Mouse (Mus musculus): ENCODE measurements around the gene Kcnh8. TPM values are rescaled to one million over a fixed set of nuclear protein-coding genes. Genes with fewer than 3 reads are reported as not detected.

Gene Kcnh8
- polyA plus RNA-seq, 1 experiment from 2014 or later = 4.8 TPM

DNA sequence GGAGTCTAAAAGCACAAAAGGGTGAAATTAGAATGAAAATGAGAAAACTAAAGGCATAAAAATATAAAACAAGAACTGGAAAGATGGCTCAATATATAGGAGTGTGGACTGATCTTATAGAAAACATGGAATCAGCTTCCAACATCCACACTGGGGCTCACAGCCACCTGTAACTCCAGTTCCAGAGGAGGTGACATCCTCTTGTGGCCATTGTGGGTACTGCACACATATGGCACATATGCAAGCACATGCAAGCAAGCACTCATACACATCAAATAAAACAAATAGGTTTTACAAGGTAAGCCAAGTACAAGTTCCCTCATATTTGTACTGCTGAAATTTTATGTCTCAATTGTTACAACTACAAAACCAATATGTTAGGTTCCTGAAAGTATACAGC, 46.7 kb downstream of the Kcnh8 start:
- Histone ChIP-seq H3K9ac (no peak overlapping the region), H3K4me3 (no peak overlapping the region), H3K36me3 (no peaks in the 10 kb centered on the region), H3K4me2 (no peak overlapping the region), H3K4me1 (replicated peaks) (no peaks in the 10 kb centered on the region), H3K27ac (replicated peaks) (no peak overlapping the region), H3K9me3 (no peaks in the 10 kb centered on the region), H3K27me3 (no peaks in the 10 kb centered on the region)
- ATAC-seq (ENCODE audit: low FRiP score, low read depth) = no peak

- no peak for ATAC-seq (ENCODE audit: low FRiP score, low read depth)
Observed at GRCm38 (mm10) chr17:52691988-52692387, 89.5 kb downstream of the Kcnh8 start.

DNA sequence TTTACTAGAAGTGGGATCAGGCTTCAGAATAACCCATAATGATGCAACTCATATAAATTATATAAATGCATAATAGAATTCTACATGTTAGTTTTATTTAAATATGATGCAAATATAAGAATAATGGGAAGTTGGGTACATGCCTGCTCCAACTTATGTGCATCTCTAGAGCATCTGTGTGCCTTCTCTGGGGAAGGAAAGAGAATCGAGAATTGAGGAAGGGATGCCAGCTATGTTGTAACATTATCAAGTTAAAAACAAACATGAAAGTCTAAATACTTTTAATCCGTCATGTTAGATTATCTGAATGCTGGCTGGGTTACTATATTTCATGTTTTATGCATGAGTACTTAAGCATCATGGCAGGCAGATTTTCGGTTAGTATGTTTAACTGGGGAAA, 99.4 kb downstream of the Kcnh8 start:
- Histone ChIP-seq H3K36me3 (no peaks in the 10 kb centered on the region), H3K27ac (replicated peaks) (no peak overlapping the region), H3K4me3 (no peak overlapping the region), H3K9me3 (no peaks in the 10 kb centered on the region), H3K9ac (no peak overlapping the region), H3K4me2 (no peak overlapping the region), H3K4me1 (replicated peaks) (no peaks in the 10 kb centered on the region), H3K27me3 (no peaks in the 10 kb centered on the region)
- ATAC-seq (ENCODE audit: low FRiP score, low read depth) = no peak
- WGBS = 74% methylated on average over 3 of the region's 3 CpGs

More at GRCm38 (mm10) chr17:52691988-52692387, 89.5 kb downstream of the Kcnh8 start:
- H3K9ac ChIP-seq = no peak overlapping the region
- no peak overlapping the region for H3K4me2 ChIP-seq
- no peak overlapping the region for H3K27ac ChIP-seq (replicated peaks)
- no peaks in the 10 kb centered on the region for H3K4me1 ChIP-seq (replicated peaks)
- H3K36me3 ChIP-seq = no peaks in the 10 kb centered on the region
- no peaks in the 10 kb centered on the region for H3K27me3 ChIP-seq
- H3K9me3 ChIP-seq = no peaks in the 10 kb centered on the region
- no peak overlapping the region for H3K4me3 ChIP-seq

DNA sequence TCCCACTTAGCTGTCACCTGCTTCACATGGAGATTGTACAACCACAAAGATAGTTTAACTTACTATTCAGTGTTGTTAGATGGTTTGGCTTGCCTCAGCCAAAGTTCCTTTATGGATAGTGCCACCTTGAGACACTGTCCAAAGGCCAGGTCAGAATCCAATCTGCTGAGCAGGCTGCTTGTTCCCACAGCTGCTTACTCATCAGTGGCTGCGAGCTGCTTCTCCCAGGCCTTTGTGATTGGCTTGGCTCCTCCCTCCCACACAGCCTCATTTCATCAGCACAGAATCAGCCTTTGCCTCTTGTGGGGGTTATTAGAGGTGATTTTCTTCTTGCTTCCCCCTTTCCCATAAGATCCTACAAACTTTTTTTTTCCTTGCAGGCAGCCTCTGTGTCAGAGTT, 109.8 kb downstream of the Kcnh8 start:
- WGBS = 15% methylated on average over 1 of the region's 1 CpGs
- Histone ChIP-seq H3K9ac (no peak overlapping the region), H3K9me3 (no peaks in the 10 kb centered on the region), H3K36me3 (no peaks in the 10 kb centered on the region), H3K4me1 (replicated peaks) (no peaks in the 10 kb centered on the region), H3K4me2 (no peak overlapping the region), H3K27me3 (no peaks in the 10 kb centered on the region), H3K27ac (replicated peaks) (no peak overlapping the region), H3K4me3 (no peak overlapping the region)
- no peak for ATAC-seq (ENCODE audit: low FRiP score, low read depth)

DNA sequence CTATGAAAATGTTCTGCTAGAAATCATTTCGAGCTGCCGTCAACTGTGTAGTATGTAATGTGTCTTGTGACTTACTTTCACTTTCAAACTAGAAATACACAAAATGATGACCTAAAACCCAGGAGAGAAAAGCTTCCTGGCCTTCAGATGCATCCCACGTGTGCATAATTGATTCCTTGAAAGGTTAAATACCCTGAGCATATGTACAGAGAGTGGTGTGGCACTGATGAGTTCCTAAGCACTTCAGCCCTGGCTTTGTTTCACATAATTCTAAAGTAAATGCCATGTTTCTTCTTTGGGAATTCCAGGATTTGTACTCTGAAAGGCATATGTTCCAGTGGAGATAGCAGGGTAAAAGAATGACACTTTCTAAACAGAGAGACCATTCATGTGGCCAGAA, 119.7 kb downstream of the Kcnh8 start:
- H3K9ac ChIP-seq = no peak overlapping the region
- H3K27ac ChIP-seq (replicated peaks) = no peak overlapping the region
- no peak overlapping the region for H3K4me3 ChIP-seq
- H3K4me1 ChIP-seq (replicated peaks) = no peaks in the 10 kb centered on the region
- H3K9me3 ChIP-seq = no peaks in the 10 kb centered on the region
- no peaks in the 10 kb centered on the region for H3K27me3 ChIP-seq
- 75% methylated on average over 3 of the region's 3 CpGs for WGBS
- no peak overlapping the region for H3K4me2 ChIP-seq
- no peaks in the 10 kb centered on the region for H3K36me3 ChIP-seq
- ATAC-seq (ENCODE audit: low FRiP score, low read depth) = no peak

GRCm38 (mm10) chr17:52728806-52729205, 126.3 kb downstream of the Kcnh8 start:
- Histone ChIP-seq H3K9me3 (no peaks in the 10 kb centered on the region), H3K27ac (replicated peaks) (no peak overlapping the region), H3K4me3 (no peak overlapping the region), H3K36me3 (no peaks in the 10 kb centered on the region), H3K4me1 (replicated peaks) (no peaks in the 10 kb centered on the region), H3K27me3 (no peaks in the 10 kb centered on the region), H3K4me2 (no peak overlapping the region), H3K9ac (no peak overlapping the region)
- whole genome bisulfite sequencing = 68% methylated on average over 2 of the region's 2 CpGs
- ATAC-seq (ENCODE audit: low FRiP score, low read depth) = no peak

DNA sequence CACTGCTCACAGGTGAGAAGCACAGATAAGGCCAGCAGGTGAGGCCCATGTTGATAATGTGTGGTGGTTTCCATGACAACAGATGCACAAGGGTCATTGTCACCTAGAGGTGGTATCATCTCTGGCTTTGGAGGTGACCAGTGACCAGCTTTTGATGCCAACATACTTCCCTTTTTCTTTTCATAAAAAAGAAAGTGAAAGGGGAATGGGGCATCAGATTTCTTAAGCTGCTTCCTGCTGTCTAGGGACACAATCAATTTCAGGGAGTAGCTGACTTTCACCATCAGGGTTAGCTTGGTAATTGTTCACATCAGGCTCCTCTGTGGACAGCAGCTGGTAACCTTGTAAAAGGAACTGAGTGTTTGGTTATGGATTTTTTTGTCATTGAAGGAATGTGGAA, 135.9 kb downstream of the Kcnh8 start:
- H3K9ac ChIP-seq = no peak overlapping the region

DNA sequence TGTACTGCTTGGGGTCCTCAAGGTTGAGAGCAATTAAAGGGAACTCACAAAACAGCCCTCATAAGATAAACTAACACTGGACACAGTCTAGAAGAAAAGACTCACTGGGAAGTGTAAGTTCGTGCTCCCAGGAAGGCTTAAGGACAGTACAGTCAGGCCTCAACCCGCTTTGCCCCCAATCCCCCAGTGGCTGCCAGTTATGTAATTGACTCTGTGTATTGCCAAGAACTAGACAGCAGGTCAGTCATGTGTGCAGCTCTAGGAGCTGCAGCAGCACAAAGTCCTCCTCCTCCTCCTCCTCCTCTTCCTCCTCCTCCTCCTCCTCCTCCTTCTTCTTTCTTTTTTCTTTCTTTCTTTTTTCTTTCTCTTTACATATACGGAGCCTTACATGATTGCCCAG, 185.6 kb downstream of the Kcnh8 start:
- Histone ChIP-seq H3K4me2 (no peak overlapping the region), H3K9ac (no peak overlapping the region), H3K9me3 (no peaks in the 10 kb centered on the region), H3K4me1 (replicated peaks) (no peaks in the 10 kb centered on the region), H3K27ac (replicated peaks) (no peak overlapping the region), H3K4me3 (no peak overlapping the region), H3K36me3 (no peaks in the 10 kb centered on the region), H3K27me3 (no peaks in the 10 kb centered on the region)
- WGBS = 73% methylated on average over 3 of the region's 3 CpGs
- ATAC-seq (ENCODE audit: low FRiP score, low read depth) = no peak

More for the DNA sequence above, 135.9 kb downstream of the Kcnh8 start:
- no peak overlapping the region for H3K4me3 ChIP-seq
- no peaks in the 10 kb centered on the region for H3K36me3 ChIP-seq
- no peak overlapping the region for H3K4me2 ChIP-seq
- ATAC-seq (ENCODE audit: low FRiP score, low read depth) = no peak
- H3K9me3 ChIP-seq = no peaks in the 10 kb centered on the region
- no peak overlapping the region for H3K27ac ChIP-seq (replicated peaks)
- H3K4me1 ChIP-seq (replicated peaks) = no peaks in the 10 kb centered on the region
- no peaks in the 10 kb centered on the region for H3K27me3 ChIP-seq

DNA sequence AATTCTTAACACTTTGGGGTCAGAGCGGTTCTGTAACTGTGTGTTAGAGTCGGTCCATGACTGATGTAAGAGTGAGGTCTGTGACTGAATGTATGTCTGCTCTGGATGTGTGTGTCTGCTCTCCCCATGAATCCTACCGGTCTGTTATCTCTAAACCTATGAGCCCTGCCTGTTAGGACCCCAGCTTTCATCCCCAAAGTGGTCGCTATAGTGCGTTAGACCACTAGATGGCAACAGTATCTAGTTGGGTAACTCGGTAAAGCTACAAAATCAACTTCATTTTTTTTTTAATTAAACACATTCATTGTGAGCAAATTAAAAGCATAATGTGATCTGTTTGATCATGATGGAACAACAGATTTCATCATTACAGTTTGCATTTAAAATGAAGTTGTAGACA, 202.0 kb downstream of the Kcnh8 start:
- no peak overlapping the region for H3K4me2 ChIP-seq
- no peak overlapping the region for H3K9ac ChIP-seq
- no peaks in the 10 kb centered on the region for H3K9me3 ChIP-seq
- H3K27me3 ChIP-seq = no peaks in the 10 kb centered on the region
- no peaks in the 10 kb centered on the region for H3K36me3 ChIP-seq
- H3K4me3 ChIP-seq = no peak overlapping the region
- no peak for ATAC-seq (ENCODE audit: low FRiP score, low read depth)
- H3K27ac ChIP-seq (replicated peaks) = no peak overlapping the region
- H3K4me1 ChIP-seq (replicated peaks) = no peaks in the 10 kb centered on the region
- 64% methylated on average over 6 of the region's 6 CpGs for WGBS

GRCm38 (mm10) chr17:52810773-52811172, 208.3 kb downstream of the Kcnh8 start:
- Histone ChIP-seq H3K9ac (no peak overlapping the region), H3K4me1 (replicated peaks) (no peaks in the 10 kb centered on the region), H3K27ac (replicated peaks) (no peak overlapping the region), H3K4me2 (no peak overlapping the region), H3K36me3 (no peaks in the 10 kb centered on the region), H3K27me3 (no peaks in the 10 kb centered on the region), H3K4me3 (no peak overlapping the region), H3K9me3 (no peaks in the 10 kb centered on the region)
- WGBS = 47% methylated on average over 1 of the region's 1 CpGs
- no peak for ATAC-seq (ENCODE audit: low FRiP score, low read depth)

GRCm38 (mm10) chr17:52819007-52819406, 216.5 kb downstream of the Kcnh8 start:
- Histone ChIP-seq H3K36me3 (no peaks in the 10 kb centered on the region), H3K9ac (no peak overlapping the region), H3K4me1 (replicated peaks) (no peaks in the 10 kb centered on the region), H3K9me3 (no peaks in the 10 kb centered on the region), H3K4me3 (no peak overlapping the region), H3K4me2 (no peak overlapping the region), H3K27ac (replicated peaks) (no peak overlapping the region), H3K27me3 (no peaks in the 10 kb centered on the region)
- no peak for ATAC-seq (ENCODE audit: low FRiP score, low read depth)
- WGBS = 78% methylated on average over 1 of the region's 1 CpGs

DNA sequence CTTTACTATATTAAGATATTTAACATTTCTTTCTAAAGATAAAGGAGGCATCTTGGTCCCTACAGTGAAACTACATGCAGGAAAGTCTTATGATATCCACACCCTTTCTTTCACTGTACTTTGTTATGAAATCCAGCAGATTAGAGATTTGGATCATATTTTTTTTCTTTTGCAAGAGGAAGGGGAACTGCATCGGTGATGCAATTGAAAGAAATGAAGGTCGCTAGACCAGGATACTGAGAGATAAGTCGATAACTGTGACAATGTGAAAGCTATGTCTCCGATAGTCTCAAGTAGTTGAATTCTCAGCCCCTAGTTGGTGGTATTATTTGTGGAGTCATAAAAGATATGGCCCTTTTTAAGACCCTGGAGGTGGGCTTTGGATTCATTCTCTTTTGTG, 227.2 kb downstream of the Kcnh8 start:
- ATAC-seq (ENCODE audit: low FRiP score, low read depth) = no peak
- Histone ChIP-seq H3K9me3 (no peaks in the 10 kb centered on the region), H3K36me3 (no peaks in the 10 kb centered on the region), H3K4me1 (replicated peaks) (no peaks in the 10 kb centered on the region), H3K27me3 (no peaks in the 10 kb centered on the region), H3K4me2 (no peak overlapping the region), H3K27ac (replicated peaks) (no peak overlapping the region), H3K4me3 (no peak overlapping the region), H3K9ac (no peak overlapping the region)
- 93% methylated on average over 4 of the region's 4 CpGs for WGBS

GRCm38 (mm10) chr17:52873195-52873594, 270.7 kb downstream of the Kcnh8 start:
- Histone ChIP-seq H3K4me2 (no peak overlapping the region), H3K36me3 (no peaks in the 10 kb centered on the region), H3K9me3 (no peaks in the 10 kb centered on the region), H3K27ac (replicated peaks) (no peak overlapping the region), H3K4me1 (replicated peaks) (no peaks in the 10 kb centered on the region), H3K4me3 (no peak overlapping the region), H3K27me3 (no peaks in the 10 kb centered on the region), H3K9ac (no peak overlapping the region)
- 93% methylated on average over 3 of the region's 3 CpGs for WGBS
- ATAC-seq (ENCODE audit: low FRiP score, low read depth) = no peak

Data from hindbrain, embryonic 15.5 days (tissue).